Mouse (Mus musculus): ENCODE results near the gene Ska2.

Ska2 gene

DNA sequence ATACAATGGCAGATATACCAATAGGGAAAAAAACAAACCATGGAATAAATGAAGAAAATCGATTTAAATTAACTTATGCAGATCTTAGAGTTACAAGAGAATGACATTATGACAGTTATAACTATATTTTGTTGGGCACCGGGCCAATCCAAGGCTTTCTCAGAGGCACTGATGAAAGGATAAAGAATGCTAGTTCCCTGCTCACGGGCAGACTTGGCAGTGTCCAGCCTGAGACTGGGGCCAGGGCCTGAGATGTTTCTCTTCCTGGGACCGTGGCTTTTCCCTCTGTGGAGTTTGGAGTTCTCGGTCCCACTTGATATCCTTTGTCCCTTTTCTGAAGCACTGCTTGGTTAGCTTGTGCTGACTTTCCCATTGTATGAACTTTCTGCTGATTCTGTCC is 64.6 kb downstream of the Ska2 start:
- no peak for DNase-seq (ENCODE audit: low spot score)
